Mouse (Mus musculus) testis, adult 2 months (tissue): ENCODE data around the gene Uqcrh. TPM values are rescaled to one million over a fixed set of nuclear protein-coding genes. Genes with fewer than 3 reads are reported as not detected.

ENCODE experiments used
- H3K27ac ChIP-seq: fragments of 200-500 bp; 2 replicates; pipeline ENCODE4 v1.5.1; 2012; ENCODE audit warnings: low read depth, low read length; ENCODE audit not compliant: control insufficient read depth, insufficient read depth
- H3K27me3 ChIP-seq: fragments of 200-500 bp; 2 replicates; pipeline ENCODE4 v1.6.1; 2012; ENCODE audit warnings: mild to moderate bottlenecking, low read length, moderate library complexity; ENCODE audit not compliant: control insufficient read depth, insufficient read depth
- H3K36me3 ChIP-seq: fragments of 200-500 bp; 2 replicates; pipeline ENCODE4 v1.6.1; 2012; ENCODE audit warnings: mild to moderate bottlenecking, low read length; ENCODE audit not compliant: control insufficient read depth, insufficient read depth
- H3K4me1 ChIP-seq: fragments of 200-500 bp; 2 replicates; pipeline ENCODE4 v1.6.1; 2012; ENCODE audit warnings: low read length; ENCODE audit not compliant: control insufficient read depth, insufficient read depth
- H3K4me3 ChIP-seq: fragments of 200-500 bp; 2 replicates; pipeline ENCODE4 v1.5.1; 2012; ENCODE audit warnings: low read depth, mild to moderate bottlenecking, low read length, moderate library complexity, mixed read lengths; ENCODE audit not compliant: control insufficient read depth
- CTCF ChIP-seq: fragments of 200-500 bp; IDR thresholded peaks from 2 replicates; pipeline ENCODE4 v1.5.1; 2012; ENCODE audit warnings: low read depth, mild to moderate bottlenecking, inconsistent platforms, low read length, moderate library complexity; ENCODE audit not compliant: control insufficient read depth, insufficient read depth, insufficient replicate concordance
- POLR2A ChIP-seq: fragments of 200-500 bp; IDR thresholded peaks from 2 replicates; pipeline ENCODE4 v1.6.1; 2012; ENCODE audit warnings: low read depth, mild to moderate bottlenecking, inconsistent platforms, low read length, moderate library complexity; ENCODE audit not compliant: control insufficient read depth
- polyA plus RNA-seq: library from polyadenylated mRNA; depleted of rRNA; stranded (reverse); fragments of >200 nt; gene quantifications from 2 replicates; pipeline ENCODE4 v1.2.3, GENCODE M21; 2012; rRNA removed

The Uqcrh gene
- polyA plus RNA-seq, 1 experiment, result 112 TPM

GRCm38 (mm10) chr4:116040466-116040865 lies 34.4 kb downstream of the Uqcrh start:
- no peaks in the 10 kb centered on the region for H3K4me1 ChIP-seq
- no peak overlapping the region for H3K27ac ChIP-seq
- no peaks in the 10 kb centered on the region for H3K36me3 ChIP-seq
- no peaks in the 10 kb centered on the region for H3K27me3 ChIP-seq
- TF ChIP-seq POLR2A, result no peak
- no peak overlapping the region for H3K4me3 ChIP-seq

GRCm38 (mm10) chr4:116033374-116033773 lies 41.5 kb downstream of the Uqcrh start:
- no peaks in the 10 kb centered on the region for H3K27me3 ChIP-seq
- no peak overlapping the region for H3K4me3 ChIP-seq
- H3K27ac ChIP-seq, result no peak overlapping the region
- H3K36me3 ChIP-seq, result no peaks in the 10 kb centered on the region
- H3K4me1 ChIP-seq, result no peaks in the 10 kb centered on the region; the same call in 1 of the 2 replicates
- TF ChIP-seq POLR2A, result no peak
- TF ChIP-seq CTCF, result no peak

GRCm38 (mm10) chr4:116032906-116033305 lies 42.0 kb downstream of the Uqcrh start:
- H3K4me1 ChIP-seq, result no peaks in the 10 kb centered on the region; the same call in 1 of the 2 replicates
- TF ChIP-seq CTCF (no peak), POLR2A (no peak)
- H3K27me3 ChIP-seq, result no peaks in the 10 kb centered on the region
- no peak overlapping the region for H3K27ac ChIP-seq
- no peak overlapping the region for H3K4me3 ChIP-seq
- no peaks in the 10 kb centered on the region for H3K36me3 ChIP-seq

- TF ChIP-seq POLR2A (no peak), CTCF (no peak)
- no peaks in the 10 kb centered on the region for H3K36me3 ChIP-seq
These were observed 56.7 kb downstream of the Uqcrh start, which contains the start of gene Faah for GRCm38 (mm10) chr4:116017902-116018746. TSS of gene Faah (minus strand) at chr4:116017926.

GRCm38 (mm10) chr4:116017300-116017901 lies 57.5 kb downstream of the Uqcrh start:
- no peaks in the 10 kb centered on the region for H3K36me3 ChIP-seq
- H3K4me3 ChIP-seq, result peak overlapping the region; percentile 93
- H3K4me1 ChIP-seq, result peaks cover 10% of the 10 kb centered on the region
- no peaks in the 10 kb centered on the region for H3K27me3 ChIP-seq
- TF ChIP-seq CTCF, result no peak
- TF ChIP-seq POLR2A, result peak; percentile 82
- H3K27ac ChIP-seq, result peak overlapping the region; percentile 92

More at GRCm38 (mm10) chr4:116017902-116018746, 56.7 kb downstream of the Uqcrh start, which contains the start of gene Faah:
- Histone ChIP-seq H3K4me1 (peaks cover 10% of the 10 kb centered on the region), H3K27ac (peak within 1 kb of the TSS; percentile 92), H3K4me3 (peak within 1 kb of the TSS; percentile 93), H3K27me3 (no peaks in the 10 kb centered on the region)

Other genes starting within 250 kb of the Uqcrh start
- gene Mob3c, start 247.0 kb downstream of the Uqcrh start, polyA plus RNA-seq, result 9.3 and 12.8 TPM in 2 replicates
- 29.4 and 31.2 TPM in 2 replicates for gene Mknk1, start 235.9 kb downstream of the Uqcrh start, polyA plus RNA-seq
- gene Kncn, start 190.7 kb downstream of the Uqcrh start, polyA plus RNA-seq, result 0.96 and 1.0 TPM in 2 replicates
- not detected in 2 replicates for gene 6430628N08Rik, start 184.4 kb downstream of the Uqcrh start, polyA plus RNA-seq
- gene Dmbx1, start 135.1 kb downstream of the Uqcrh start, polyA plus RNA-seq, result 0.08 and 0.25 TPM in 2 replicates
- gene Faah, start 57.1 kb downstream of the Uqcrh start, polyA plus RNA-seq, result 31.6 and 32.2 TPM in 2 replicates
- gene Nsun4, start 21.2 kb downstream of the Uqcrh start, polyA plus RNA-seq, result 193 and 263 TPM in 2 replicates
- gene Lrrc41, start 198 bp upstream of the Uqcrh start, polyA plus RNA-seq, result 122 and 128 TPM in 2 replicates
- gene Rad54l, start 48.6 kb upstream of the Uqcrh start, polyA plus RNA-seq, result 5.3 and 6.0 TPM in 2 replicates
- 111 and 113 TPM in 2 replicates for gene Pomgnt1, start 48.8 kb upstream of the Uqcrh start, polyA plus RNA-seq
- 30.3 and 36.1 TPM in 2 replicates for gene Lurap1, start 76.3 kb upstream of the Uqcrh start, polyA plus RNA-seq
- 4.3 TPM in 2 replicates for gene Tspan1, start 92.5 kb upstream of the Uqcrh start, polyA plus RNA-seq
- gene 1700042G07Rik, start 98.3 kb upstream of the Uqcrh start, polyA plus RNA-seq, result 696 and 816 TPM in 2 replicates
- gene Gm49337, start 98.3 kb upstream of the Uqcrh start, polyA plus RNA-seq, result not detected in 2 replicates
- 46.5 TPM in 2 replicates for gene Pik3r3, start 146.5 kb upstream of the Uqcrh start, polyA plus RNA-seq